Mouse (Mus musculus): Measurements from ENCODE around the gene Hs3st5.
"Not testable (repeated sequence)": the region's sequence is repeated elsewhere in the genome, so short reads cannot be mapped to it uniquely, and the experiment has no call there.

The Hs3st5 gene

GRCm38 (mm10) chr10:36558736-36559135, 52.1 kb downstream of the Hs3st5 start:
- DNase-seq: no peak

- no peak for DNase-seq
Observed at GRCm38 (mm10) chr10:36567258-36567657, 60.6 kb downstream of the Hs3st5 start.

- no peak for DNase-seq
Observed at GRCm38 (mm10) chr10:36572540-36572939, 65.9 kb downstream of the Hs3st5 start.

GRCm38 (mm10) chr10:36578375-36579145, 71.9 kb downstream of the Hs3st5 start:
- no peak for DNase-seq

GRCm38 (mm10) chr10:36610400-36610799, 103.8 kb downstream of the Hs3st5 start:
- no peak for DNase-seq

- DNase-seq: not testable (repeated sequence)
Observed at GRCm38 (mm10) chr10:36611415-36611814, 104.8 kb downstream of the Hs3st5 start.

GRCm38 (mm10) chr10:36623037-36623436, 116.4 kb downstream of the Hs3st5 start:
- no peak for DNase-seq

- DNase-seq: no peak
Observed at GRCm38 (mm10) chr10:36627952-36628351, 121.3 kb downstream of the Hs3st5 start.

GRCm38 (mm10) chr10:36631746-36632145, 125.1 kb downstream of the Hs3st5 start:
- DNase-seq: no peak

- DNase-seq: no peak
Observed at GRCm38 (mm10) chr10:36650653-36651052, 144.0 kb downstream of the Hs3st5 start.

- no peak for DNase-seq
Observed at GRCm38 (mm10) chr10:36713974-36714373, 207.4 kb downstream of the Hs3st5 start.

- no peak for DNase-seq
Observed at GRCm38 (mm10) chr10:36726239-36726638, 219.6 kb downstream of the Hs3st5 start.

GRCm38 (mm10) chr10:36729361-36730098, 222.9 kb downstream of the Hs3st5 start:
- DNase-seq: no peak

GRCm38 (mm10) chr10:36739375-36739774, 232.8 kb downstream of the Hs3st5 start:
- DNase-seq: no peak

GRCm38 (mm10) chr10:36750021-36750420, 243.4 kb downstream of the Hs3st5 start:
- DNase-seq: no peak

- no peak for DNase-seq
Observed at GRCm38 (mm10) chr10:36754471-36754870, 247.9 kb downstream of the Hs3st5 start.

GRCm38 (mm10) chr10:36773595-36773994, 267.0 kb downstream of the Hs3st5 start:
- DNase-seq: no peak

- no peak for DNase-seq
Observed at GRCm38 (mm10) chr10:36774898-36775297, 268.3 kb downstream of the Hs3st5 start.

- DNase-seq: no peak
Observed at GRCm38 (mm10) chr10:36781641-36782040, 275.0 kb downstream of the Hs3st5 start.

GRCm38 (mm10) chr10:36786970-36787369, 280.4 kb downstream of the Hs3st5 start:
- DNase-seq: no peak

GRCm38 (mm10) chr10:36791771-36792170, 285.2 kb downstream of the Hs3st5 start:
- peak; percentile 17 for DNase-seq

GRCm38 (mm10) chr10:36795311-36795710, 288.7 kb downstream of the Hs3st5 start:
- no peak for DNase-seq

GRCm38 (mm10) chr10:36800925-36801482, 294.4 kb downstream of the Hs3st5 start:
- DNase-seq: no peak

- DNase-seq: no peak
Observed at GRCm38 (mm10) chr10:36803705-36804104, 297.1 kb downstream of the Hs3st5 start.
